In the genomic region with DNA sequence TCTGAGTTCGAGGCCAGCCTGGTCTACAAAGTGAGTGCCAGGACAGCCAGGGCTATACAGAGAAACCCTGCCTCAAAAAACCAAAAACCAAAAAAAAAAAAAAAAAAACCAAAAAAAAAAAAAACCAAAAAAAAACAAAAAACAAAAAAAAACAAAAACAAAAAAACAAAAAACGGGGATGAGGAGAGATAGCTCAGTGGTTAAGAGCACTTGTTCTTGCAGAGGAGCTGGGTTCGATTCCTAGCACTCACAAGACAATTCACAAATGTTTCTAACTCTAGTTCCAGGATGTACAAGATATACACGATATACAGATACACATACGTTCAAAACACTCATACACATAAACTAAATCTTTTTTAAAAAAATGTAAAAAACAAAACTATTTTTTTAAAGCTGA, we compare ENCODE assay signal across 8 mouse cellular contexts. TPM values are rescaled to one million over a fixed set of nuclear protein-coding genes. Genes with fewer than 3 reads are reported as not detected.
A peak's percentile ranks its signal among the peaks of the same experiment; 100 is the strongest.
DNase-seq lines count a peak whose midpoint lies in the region; ATAC-seq and TF ChIP-seq lines count a peak whose summit lies in the region.
"Not testable (repeated sequence)": the region's sequence is repeated elsewhere in the genome, so short reads cannot be mapped to it uniquely, and the experiment has no call there.

No protein-coding gene starts in this region.

- peak overlapping the region; percentile 72 for H3K4me3 ChIP-seq in brown adipose tissue, adult 24 weeks (ENCODE audit: insufficient read depth, low read depth, low read length)
- H3K4me3 ChIP-seq in forebrain, embryonic 11.5 days (ENCODE audit: low read depth, low read length) = peak overlapping the region; percentile 81
- H3K4me3 ChIP-seq in heart, embryonic 14.5 days (ENCODE audit: control insufficient read depth in 1 of 2, insufficient read depth in 1 of 2, low read depth in 1 of 2, low read length in 2 of 2) = peak overlapping the region; percentile 69 to 80
- H3K4me3 ChIP-seq in intestine, embryonic 15.5 days (replicated peaks) = peak overlapping the region; percentile 76
- H3K4me3 ChIP-seq in limb, embryonic 13.5 days = peak overlapping the region; percentile 86
- H3K4me3 ChIP-seq in lung, embryonic 15.5 days = peak overlapping the region; percentile 62
- H3K4me3 ChIP-seq in myocyte = peak overlapping the region; percentile 92
- peak overlapping the region; percentile 98 for H3K4me3 ChIP-seq in testis, adult 2 months (ENCODE audit: control insufficient read depth, low read depth, low read length)

- not testable (repeated sequence) for DNase-seq in forebrain, embryonic 11.5 days (ENCODE audit: low spot score)

- H3K27ac ChIP-seq in brown adipose tissue, adult 24 weeks (replicated peaks; ENCODE audit: low read depth, low read length) = peak overlapping the region; percentile 69; the same call in 1 of the 2 replicates
- H3K27ac ChIP-seq in forebrain, embryonic 11.5 days (ENCODE audit: low read depth, low read length); limb, embryonic 13.5 days; testis, adult 2 months (ENCODE audit: control insufficient read depth, insufficient read depth, low read depth, low read length): not testable (repeated sequence)
- H3K27ac ChIP-seq in heart, embryonic 14.5 days (replicated peaks in 1 of 2; ENCODE audit: control insufficient read depth in 1 of 2, insufficient read depth in 1 of 2, low read depth in 2 of 2, low read length in 2 of 2) = peak overlapping the region in 1 of 2 experiments; percentile 76; a peak in 2 of 4 replicates
- peak overlapping the region; percentile 95; the same call in 1 of the 2 replicates for H3K27ac ChIP-seq in intestine, embryonic 15.5 days
- H3K27ac ChIP-seq in lung, embryonic 15.5 days = peak overlapping the region; percentile 89

- not testable (repeated sequence) for H3K9ac ChIP-seq in forebrain, embryonic 11.5 days (ENCODE audit: low read length)
- H3K9ac ChIP-seq in heart, embryonic 14.5 days (ENCODE audit: low read length) = peak overlapping the region; percentile 78
- H3K9ac ChIP-seq in intestine, embryonic 15.5 days = peak overlapping the region; percentile 82
- peak overlapping the region; percentile 86 for H3K9ac ChIP-seq in limb, embryonic 13.5 days
- H3K9ac ChIP-seq in lung, embryonic 15.5 days = peak overlapping the region; percentile 69

- not testable (repeated sequence) for H3K9me3 ChIP-seq in forebrain, embryonic 11.5 days (ENCODE audit: control insufficient read depth, low read length); heart, embryonic 14.5 days (ENCODE audit: control insufficient read depth, low read length); intestine, embryonic 15.5 days; limb, embryonic 13.5 days; lung, embryonic 15.5 days

- not testable (repeated sequence) for TF ChIP-seq POLR2A in myocyte (IDR thresholded peaks at IDR 0.05; ENCODE audit: insufficient read length, low read depth); testis, adult 2 months (IDR thresholded peaks at IDR 0.05; ENCODE audit: control insufficient read depth, low read depth, low read length)

- not testable (repeated sequence) for H3K4me1 ChIP-seq in brown adipose tissue, adult 24 weeks (ENCODE audit: control insufficient read depth, insufficient read depth, insufficient read length, low read length); forebrain, embryonic 11.5 days (replicated peaks; ENCODE audit: control insufficient read depth, insufficient read depth, low read length)
- peaks cover 11 to 21% of the 10 kb centered on the region in 2 experiments for H3K4me1 ChIP-seq in heart, embryonic 14.5 days (ENCODE audit: control insufficient read depth in 2 of 2, insufficient read depth in 2 of 2, low read length in 2 of 2)
- H3K4me1 ChIP-seq in intestine, embryonic 15.5 days (replicated peaks) = peaks cover 23% of the 10 kb centered on the region
- peaks cover 20% of the 10 kb centered on the region for H3K4me1 ChIP-seq in limb, embryonic 13.5 days
- peaks cover 24% of the 10 kb centered on the region for H3K4me1 ChIP-seq in lung, embryonic 15.5 days
- peaks cover 22% of the 10 kb centered on the region for H3K4me1 ChIP-seq in testis, adult 2 months (ENCODE audit: control insufficient read depth, insufficient read depth, low read length)

- WGBS in forebrain, embryonic 11.5 days = 43% methylated on average over 5 of the region's 5 CpGs
- 39% methylated on average over 5 of the region's 5 CpGs for WGBS in heart, embryonic 14.5 days
- 33% methylated on average over 5 of the region's 5 CpGs for WGBS in intestine, embryonic 15.5 days
- WGBS in limb, embryonic 13.5 days = 36% methylated on average over 5 of the region's 5 CpGs
- 27% methylated on average over 5 of the region's 5 CpGs for WGBS in lung, embryonic 15.5 days

- H3ac ChIP-seq in myocyte (ENCODE audit: control insufficient read depth, insufficient read length) = peak overlapping the region; percentile 32

- TF ChIP-seq CTCF in testis, adult 2 months (IDR thresholded peaks at IDR 0.05; ENCODE audit: control insufficient read depth, insufficient read depth, insufficient replicate concordance, low read depth, low read length) = not testable (repeated sequence)

- peak overlapping the region; percentile 82 for H3K4me2 ChIP-seq in forebrain, embryonic 11.5 days (ENCODE audit: low read depth, low read length, severe bottlenecking)
- H3K4me2 ChIP-seq in heart, embryonic 14.5 days (ENCODE audit: low read length) = peak overlapping the region; percentile 79
- H3K4me2 ChIP-seq in intestine, embryonic 15.5 days (replicated peaks) = peak overlapping the region; percentile 85
- H3K4me2 ChIP-seq in limb, embryonic 13.5 days (replicated peaks) = peak overlapping the region; percentile 83
- peak overlapping the region; percentile 92 for H3K4me2 ChIP-seq in lung, embryonic 15.5 days
- peak overlapping the region; percentile 72 for H3K4me2 ChIP-seq in myocyte (ENCODE audit: low read depth)

- not testable (repeated sequence) for H3K79me2 ChIP-seq in myocyte (ENCODE audit: control insufficient read depth, insufficient read depth)

- not testable (repeated sequence) for ATAC-seq in forebrain, embryonic 11.5 days (replicated peaks; ENCODE audit: low FRiP score); heart, embryonic 14.5 days (ENCODE audit: insufficient number of reproducible peaks, insufficient read depth, low FRiP score, low read depth); intestine, embryonic 15.5 days; limb, embryonic 13.5 days (ENCODE audit: low FRiP score, low read depth); lung, embryonic 15.5 days (ENCODE audit: borderline replicate concordance, extremely low read depth, low FRiP score, low TSS enrichment)

- H3K27me3 ChIP-seq in forebrain, embryonic 11.5 days (ENCODE audit: control insufficient read depth, insufficient read depth, low read length); heart, embryonic 14.5 days (ENCODE audit: control insufficient read depth, insufficient read depth, low read length); intestine, embryonic 15.5 days (replicated peaks); lung, embryonic 15.5 days; myocyte (ENCODE audit: control insufficient read depth, insufficient read depth, insufficient read length); testis, adult 2 months (ENCODE audit: control insufficient read depth, insufficient read depth, low read length): not testable (repeated sequence)
- peaks cover 15% of the 10 kb centered on the region for H3K27me3 ChIP-seq in limb, embryonic 13.5 days

- H3K36me3 ChIP-seq in forebrain, embryonic 11.5 days (ENCODE audit: control insufficient read depth, insufficient read depth, low read length); myocyte (ENCODE audit: control insufficient read depth, insufficient read depth); testis, adult 2 months (ENCODE audit: control insufficient read depth, insufficient read depth, low read length): not testable (repeated sequence)
- peaks cover 30% of the 10 kb centered on the region for H3K36me3 ChIP-seq in heart, embryonic 14.5 days (ENCODE audit: control insufficient read depth, insufficient read depth, low read length)
- H3K36me3 ChIP-seq in intestine, embryonic 15.5 days = peaks cover 14% of the 10 kb centered on the region; the same call in 1 of the 2 replicates
- H3K36me3 ChIP-seq in limb, embryonic 13.5 days = peaks cover 26% of the 10 kb centered on the region
- H3K36me3 ChIP-seq in lung, embryonic 15.5 days = peaks cover 14% of the 10 kb centered on the region

RNA-seq across cellular contexts. Expression of gene Dnm1, which starts 9.1 kb away (rescaled TPM):
- 2.6 and 7.4 TPM in 2 replicates for polyA plus RNA-seq in brown adipose tissue, adult 24 weeks (2012; ENCODE audit: insufficient read depth, insufficient read length, missing spikeins)
- 12.4 and 12.8 TPM in 2 replicates for polyA plus RNA-seq in forebrain, embryonic 11.5 days (2014; fragmentation: Nextera tagmentation; extraction: Ambion mirVana)
- polyA plus RNA-seq in heart, embryonic 14.5 days (2014; fragmentation: Nextera tagmentation; extraction: Ambion mirVana) = 4.7 and 5.6 TPM in 2 replicates
- 12.2 and 16.4 TPM in 2 replicates for polyA plus RNA-seq in intestine, embryonic 15.5 days (2015; fragmentation: Nextera tagmentation; extraction: Ambion mirVana)
- 32.4 and 32.5 TPM in 2 replicates for polyA plus RNA-seq in limb, embryonic 13.5 days (2015; fragmentation: Nextera tagmentation; extraction: Ambion mirVana)
- 7.0 and 7.6 TPM in 2 replicates for polyA plus RNA-seq in lung, embryonic 15.5 days (2015; fragmentation: Nextera tagmentation; extraction: Ambion mirVana)
- polyA plus RNA-seq in myocyte (2012; fragmentation: generic; extraction: Trizol) = 44.0 TPM
- 36.3 and 39.4 TPM in 2 replicates for polyA plus RNA-seq in testis, adult 2 months (2012; rRNA removed)

RNA-seq across cellular contexts. Expression of gene Ciz1, which starts 10.1 kb away (rescaled TPM):
- 18.7 and 22.4 TPM in 2 replicates for polyA plus RNA-seq in brown adipose tissue, adult 24 weeks (2012; ENCODE audit: insufficient read depth, insufficient read length, missing spikeins)
- 62.6 and 69.0 TPM in 2 replicates for polyA plus RNA-seq in forebrain, embryonic 11.5 days (2014; fragmentation: Nextera tagmentation; extraction: Ambion mirVana)
- polyA plus RNA-seq in heart, embryonic 14.5 days (2014; fragmentation: Nextera tagmentation; extraction: Ambion mirVana) = 28.8 and 31.1 TPM in 2 replicates
- polyA plus RNA-seq in intestine, embryonic 15.5 days (2015; fragmentation: Nextera tagmentation; extraction: Ambion mirVana) = 38.9 and 39.8 TPM in 2 replicates
- polyA plus RNA-seq in limb, embryonic 13.5 days (2015; fragmentation: Nextera tagmentation; extraction: Ambion mirVana) = 49.8 and 54.9 TPM in 2 replicates
- 47.0 and 47.7 TPM in 2 replicates for polyA plus RNA-seq in lung, embryonic 15.5 days (2015; fragmentation: Nextera tagmentation; extraction: Ambion mirVana)
- polyA plus RNA-seq in myocyte (2012; fragmentation: generic; extraction: Trizol) = 54.2 TPM
- 255 and 278 TPM in 2 replicates for polyA plus RNA-seq in testis, adult 2 months (2012; rRNA removed)

RNA-seq across cellular contexts. Expression of gene 1110008P14Rik, which starts 19.5 kb away (rescaled TPM):
- polyA plus RNA-seq in brown adipose tissue, adult 24 weeks (2012; ENCODE audit: insufficient read depth, insufficient read length, missing spikeins) = 296 and 402 TPM in 2 replicates
- 37.7 and 45.4 TPM in 2 replicates for polyA plus RNA-seq in forebrain, embryonic 11.5 days (2014; fragmentation: Nextera tagmentation; extraction: Ambion mirVana)
- 56.6 and 64.5 TPM in 2 replicates for polyA plus RNA-seq in heart, embryonic 14.5 days (2014; fragmentation: Nextera tagmentation; extraction: Ambion mirVana)
- 38.6 and 42.5 TPM in 2 replicates for polyA plus RNA-seq in intestine, embryonic 15.5 days (2015; fragmentation: Nextera tagmentation; extraction: Ambion mirVana)
- 45.8 and 48.7 TPM in 2 replicates for polyA plus RNA-seq in limb, embryonic 13.5 days (2015; fragmentation: Nextera tagmentation; extraction: Ambion mirVana)
- polyA plus RNA-seq in lung, embryonic 15.5 days (2015; fragmentation: Nextera tagmentation; extraction: Ambion mirVana) = 32.3 and 33.5 TPM in 2 replicates
- polyA plus RNA-seq in myocyte (2012; fragmentation: generic; extraction: Trizol) = 153 TPM
- 92.9 and 102 TPM in 2 replicates for polyA plus RNA-seq in testis, adult 2 months (2012; rRNA removed)

RNA-seq across cellular contexts. Expression of gene Lcn2, which starts 25.8 kb away (rescaled TPM):
- 2.7 TPM in 1 of 2 replicates, not detected in the other for polyA plus RNA-seq in brown adipose tissue, adult 24 weeks (2012; ENCODE audit: insufficient read depth, insufficient read length, missing spikeins)
- 0.28 TPM in 1 of 2 replicates, not detected in the other for polyA plus RNA-seq in forebrain, embryonic 11.5 days (2014; fragmentation: Nextera tagmentation; extraction: Ambion mirVana)
- polyA plus RNA-seq in heart, embryonic 14.5 days (2014; fragmentation: Nextera tagmentation; extraction: Ambion mirVana) = 0.35 and 1.8 TPM in 2 replicates
- 1.8 and 4.7 TPM in 2 replicates for polyA plus RNA-seq in intestine, embryonic 15.5 days (2015; fragmentation: Nextera tagmentation; extraction: Ambion mirVana)
- 0.27 and 0.36 TPM in 2 replicates for polyA plus RNA-seq in limb, embryonic 13.5 days (2015; fragmentation: Nextera tagmentation; extraction: Ambion mirVana)
- polyA plus RNA-seq in lung, embryonic 15.5 days (2015; fragmentation: Nextera tagmentation; extraction: Ambion mirVana) = 2.2 TPM in 2 replicates
- polyA plus RNA-seq in myocyte (2012; fragmentation: generic; extraction: Trizol) = 0.02 TPM
- polyA plus RNA-seq in testis, adult 2 months (2012; rRNA removed) = 197 and 328 TPM in 2 replicates

RNA-seq across cellular contexts. Expression of gene Ptges2, which starts 33.4 kb away (rescaled TPM):
- 87.7 and 101 TPM in 2 replicates for polyA plus RNA-seq in brown adipose tissue, adult 24 weeks (2012; ENCODE audit: insufficient read depth, insufficient read length, missing spikeins)
- polyA plus RNA-seq in forebrain, embryonic 11.5 days (2014; fragmentation: Nextera tagmentation; extraction: Ambion mirVana) = 28.0 and 29.4 TPM in 2 replicates
- 43.7 and 48.2 TPM in 2 replicates for polyA plus RNA-seq in heart, embryonic 14.5 days (2014; fragmentation: Nextera tagmentation; extraction: Ambion mirVana)
- 43.5 and 48.2 TPM in 2 replicates for polyA plus RNA-seq in intestine, embryonic 15.5 days (2015; fragmentation: Nextera tagmentation; extraction: Ambion mirVana)
- polyA plus RNA-seq in limb, embryonic 13.5 days (2015; fragmentation: Nextera tagmentation; extraction: Ambion mirVana) = 29.8 and 30.1 TPM in 2 replicates
- 22.6 and 25.4 TPM in 2 replicates for polyA plus RNA-seq in lung, embryonic 15.5 days (2015; fragmentation: Nextera tagmentation; extraction: Ambion mirVana)
- polyA plus RNA-seq in myocyte (2012; fragmentation: generic; extraction: Trizol) = 50.6 TPM
- 7.5 and 7.6 TPM in 2 replicates for polyA plus RNA-seq in testis, adult 2 months (2012; rRNA removed)
